In the genomic region with DNA sequence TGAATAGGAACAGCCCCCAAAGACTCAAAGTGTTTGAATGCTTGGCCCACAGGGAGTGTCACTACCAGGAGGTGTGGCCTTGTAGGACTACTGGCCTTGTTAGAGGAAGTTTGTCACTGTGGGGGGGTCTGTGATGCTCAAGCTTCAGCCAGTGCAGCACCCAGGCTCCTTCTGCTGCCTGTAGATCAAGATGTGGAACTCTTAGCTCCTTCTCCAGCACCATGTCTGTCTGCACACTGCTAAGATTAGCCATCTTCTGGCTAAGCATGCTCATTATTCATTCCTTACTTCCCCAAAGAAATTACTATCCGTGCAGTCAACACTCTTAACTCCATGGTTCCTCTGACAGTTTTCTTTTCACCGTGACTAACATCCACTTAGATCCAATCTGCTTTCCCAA, we compare ENCODE assay signal across 22 mouse cellular contexts. TPM values are rescaled to one million over a fixed set of nuclear protein-coding genes. Genes with fewer than 3 reads are reported as not detected.
A peak's percentile ranks its signal among the peaks of the same experiment; 100 is the strongest.
DNase-seq lines count a peak whose midpoint lies in the region; ATAC-seq and TF ChIP-seq lines count a peak whose summit lies in the region.
"Had no signal": no experiment of that assay in that cellular context is flagged by ENCODE, and none has a peak within 500 bp of the region (broad histone marks: within the 10 kb centered on the region; RNA-seq: fewer than 3 reads in every experiment).

No protein-coding gene starts in this region.

- no peak overlapping the region for H3K4me2 ChIP-seq in forebrain, postnatal 0 days (ENCODE audit: low read depth)
- H3K4me2 ChIP-seq: embryonic facial prominence, embryonic 13.5 days; forebrain, embryonic 13.5 days; heart, embryonic 12.5 days; hindbrain, embryonic 14.5 days; intestine, embryonic 15.5 days had no signal

- no peak for TF ChIP-seq CTCF in forebrain, postnatal 0 days (IDR thresholded peaks at IDR 0.05; ENCODE audit: low read depth)

- peak; percentile 77 for DNase-seq in heart, adult 11 months
- no peak for DNase-seq in heart, adult 18-20 months
- peak; percentile 19 to 35 for DNase-seq in B cell, adult 2 months
- DNase-seq in brain, adult 2 months (ENCODE audit: low read depth, low spot score): peak; percentile 12
- no peak for DNase-seq in forebrain, postnatal 0 days
- DNase-seq in layer of hippocampus, adult 9-11 months: no peak
- no peak for DNase-seq in embryo, embryonic 10 days (ENCODE audit: low spot score)
- DNase-seq: adrenal gland, adult 2 months; adrenal gland, postnatal 36 days; cerebellum, adult 11 months; cerebellum, adult 8-10 months; cerebellum, postnatal 14 days; gastrocnemius, postnatal 36 days had no signal

- 71% methylated on average over 2 of the region's 2 CpGs for WGBS in forebrain, postnatal 0 days

- H3K9ac ChIP-seq in forebrain, postnatal 0 days: no peak overlapping the region
- H3K9ac ChIP-seq: embryonic facial prominence, embryonic 13.5 days; forebrain, embryonic 13.5 days; heart, embryonic 12.5 days; hindbrain, embryonic 14.5 days; intestine, embryonic 15.5 days had no signal

- H3K9me3 ChIP-seq in forebrain, postnatal 0 days (ENCODE audit: low read length): no peaks in the 10 kb centered on the region
- H3K9me3 ChIP-seq: embryonic facial prominence, embryonic 13.5 days; forebrain, embryonic 13.5 days; heart, embryonic 12.5 days; hindbrain, embryonic 10.5 days; intestine, embryonic 15.5 days had no signal

- no peaks in the 10 kb centered on the region for H3K27me3 ChIP-seq in forebrain, postnatal 0 days (ENCODE audit: insufficient read depth, low read length)
- H3K27me3 ChIP-seq: embryonic facial prominence, embryonic 13.5 days; forebrain, embryonic 13.5 days; heart, embryonic 12.5 days; intestine, embryonic 15.5 days; Patski had no signal

- H3K4me1 ChIP-seq in forebrain, postnatal 0 days (ENCODE audit: insufficient read depth): no peaks in the 10 kb centered on the region
- H3K4me1 ChIP-seq: forebrain, embryonic 13.5 days; intestine, embryonic 15.5 days had no signal

- H3K36me3 ChIP-seq in forebrain, postnatal 0 days (ENCODE audit: insufficient read depth): no peaks in the 10 kb centered on the region
- H3K36me3 ChIP-seq: embryonic facial prominence, embryonic 13.5 days; hindbrain, embryonic 10.5 days; intestine, embryonic 15.5 days had no signal

- peak; percentile 35; the same call in 1 of the 2 replicates for ATAC-seq in megakaryocyte progenitor cell, adult 5-6 weeks (replicated peaks; ENCODE audit: poor library complexity)
- no peak for ATAC-seq in forebrain, postnatal 0 days
- ATAC-seq: activated CD4-positive, CD25-positive, alpha-beta regulatory T cell, adult 4 months; forebrain, embryonic 13.5 days; intestine, embryonic 15.5 days; Patski had no signal

- no peak overlapping the region for H3K4me3 ChIP-seq in forebrain, postnatal 0 days (ENCODE audit: low read depth, low read length)
- H3K4me3 ChIP-seq: embryonic facial prominence, embryonic 13.5 days; forebrain, embryonic 13.5 days; heart, embryonic 12.5 days; hindbrain, embryonic 10.5 days; intestine, embryonic 15.5 days had no signal

- no peak overlapping the region for H3K27ac ChIP-seq in forebrain, postnatal 0 days (ENCODE audit: low read depth, low read length)
- H3K27ac ChIP-seq: embryonic facial prominence, embryonic 13.5 days; forebrain, embryonic 13.5 days; hindbrain, embryonic 10.5 days; hindbrain, embryonic 14.5 days; intestine, embryonic 15.5 days had no signal

RNA-seq across cellular contexts. Expression of gene Zrsr1, which starts 41.7 kb away (rescaled TPM):
- total RNA-seq in heart, adult 18-20 months (2021): 10 to 100 TPM; 18.5 to 19.3 TPM
- 4.0 and 7.0 TPM in 2 replicates for total RNA-seq in megakaryocyte progenitor cell, adult 5-6 weeks (2015)
- total RNA-seq in megakaryocyte progenitor cell, adult 5-6 weeks (2017): 10.3 and 11.2 TPM in 2 replicates
- 14.5 and 17.5 TPM in 2 replicates for total RNA-seq in forebrain, postnatal 0 days (2014; rRNA removed)
- 4.8 and 6.4 TPM in 2 replicates for polyA plus RNA-seq in forebrain, postnatal 0 days (2015; fragmentation: Nextera tagmentation; extraction: Ambion mirVana)

RNA-seq across cellular contexts. Expression of gene Gm28048, which starts 51.8 kb away (rescaled TPM):
- 1 to 10 TPM; 4.7 to 5.3 TPM for total RNA-seq in heart, adult 18-20 months (2021)
- 77.6 and 83.1 TPM in 2 replicates for total RNA-seq in megakaryocyte progenitor cell, adult 5-6 weeks (2015)
- total RNA-seq in megakaryocyte progenitor cell, adult 5-6 weeks (2017): 52.7 and 59.5 TPM in 2 replicates
- total RNA-seq in forebrain, postnatal 0 days (2014; rRNA removed): 0.81 and 2.8 TPM in 2 replicates
- polyA plus RNA-seq in forebrain, postnatal 0 days (2015; fragmentation: Nextera tagmentation; extraction: Ambion mirVana): 1.3 and 4.2 TPM in 2 replicates
- polyA plus RNA-seq: adrenal gland, adult 2 months had no signal

RNA-seq across cellular contexts. Expression of gene Commd1, which starts 52.1 kb away (rescaled TPM):
- 100 to 1,000 TPM; 154 to 162 TPM for total RNA-seq in heart, adult 18-20 months (2021)
- total RNA-seq in megakaryocyte progenitor cell, adult 5-6 weeks (2015): 141 and 159 TPM in 2 replicates
- total RNA-seq in megakaryocyte progenitor cell, adult 5-6 weeks (2017): 89.6 and 105 TPM in 2 replicates
- total RNA-seq in forebrain, postnatal 0 days (2014; rRNA removed): 44.0 and 64.3 TPM in 2 replicates
- polyA plus RNA-seq in forebrain, postnatal 0 days (2015; fragmentation: Nextera tagmentation; extraction: Ambion mirVana): 207 and 250 TPM in 2 replicates

Comparison
In these comparisons a context has a peak if more than half of its experiments do, and no peak if none do; other contexts are left out.
1. DNase-seq: peak in heart, adult 11 months (single experiment), B cell, adult 2 months (2 of 2) and brain, adult 2 months (single experiment); none in heart, adult 18-20 months (0 of 2), forebrain, postnatal 0 days (single experiment), layer of hippocampus, adult 9-11 months (single experiment) and embryo, embryonic 10 days (single experiment).
2. RNA of gene Gm28048, which starts 51.8 kb away (total RNA-seq): 52.7 to 83.1 TPM in megakaryocyte progenitor cell, adult 5-6 weeks; 4.7 to 5.3 TPM in heart, adult 18-20 months and 0.81 to 2.8 TPM in forebrain, postnatal 0 days; every median in the first group is over 4 times any median in the second.